Mouse (Mus musculus): ENCODE data around the gene Gps2.

GRCm38 (mm10) chr11:69918118-69918517 lies 4.4 kb downstream of the Gps2 start:
- no peak for TF ChIP-seq CTCF (IDR thresholded peaks at IDR 0.05; ENCODE audit: extremely low read depth, insufficient read length, insufficient replicate concordance, low read depth, low read length)
- no peak for TF ChIP-seq POLR2A (IDR thresholded peaks at IDR 0.05; ENCODE audit: low read depth, low read length)
